Mouse (Mus musculus) frontal cortex, postnatal 14 days (tissue): ENCODE data around the gene Chchd3.

Experiments
- DNase-seq, 2 experiments: peaks; one replicate each; pipeline ENCODE4 v3.0.0; 2022; ENCODE audit warnings: low spot score in 2 of 2

Chchd3 gene

GRCm38 (mm10) chr6:33002988-33003387 lies 57.1 kb downstream of the Chchd3 start:
- DNase-seq: no peak

GRCm38 (mm10) chr6:33001271-33001670 lies 58.8 kb downstream of the Chchd3 start:
- DNase-seq: no peak

GRCm38 (mm10) chr6:32996597-32996996 lies 63.5 kb downstream of the Chchd3 start:
- DNase-seq: no peak

- no peak for DNase-seq
Observed at GRCm38 (mm10) chr6:32993847-32994246, 66.2 kb downstream of the Chchd3 start.

GRCm38 (mm10) chr6:32990061-32990633 lies 69.9 kb downstream of the Chchd3 start:
- no peak for DNase-seq

- no peak for DNase-seq
Observed at GRCm38 (mm10) chr6:32988561-32988960, 71.5 kb downstream of the Chchd3 start.

- no peak for DNase-seq
Observed at GRCm38 (mm10) chr6:32983876-32984275, 76.2 kb downstream of the Chchd3 start.

GRCm38 (mm10) chr6:32981253-32981652 lies 78.8 kb downstream of the Chchd3 start:
- no peak for DNase-seq

GRCm38 (mm10) chr6:32978811-32979210 lies 81.2 kb downstream of the Chchd3 start:
- DNase-seq: no peak

GRCm38 (mm10) chr6:32971926-32972325 lies 88.1 kb downstream of the Chchd3 start:
- DNase-seq: no peak

- DNase-seq: no peak
Observed at GRCm38 (mm10) chr6:32968971-32969370, 91.1 kb downstream of the Chchd3 start.

GRCm38 (mm10) chr6:32962048-32962447 lies 98.0 kb downstream of the Chchd3 start:
- DNase-seq: no peak

GRCm38 (mm10) chr6:32961477-32961876 lies 98.6 kb downstream of the Chchd3 start:
- no peak for DNase-seq

- DNase-seq: no peak
Observed at GRCm38 (mm10) chr6:32959816-32960550, 100.1 kb downstream of the Chchd3 start.

- DNase-seq: no peak
Observed at GRCm38 (mm10) chr6:32955481-32955880, 104.6 kb downstream of the Chchd3 start.

GRCm38 (mm10) chr6:32950973-32951372 lies 109.1 kb downstream of the Chchd3 start:
- DNase-seq: no peak

GRCm38 (mm10) chr6:32949702-32950101 lies 110.4 kb downstream of the Chchd3 start:
- no peak for DNase-seq

- DNase-seq: no peak
Observed at GRCm38 (mm10) chr6:32947225-32947624, 112.8 kb downstream of the Chchd3 start.

- DNase-seq: no peak
Observed at GRCm38 (mm10) chr6:32944956-32945355, 115.1 kb downstream of the Chchd3 start.

- no peak for DNase-seq
Observed at GRCm38 (mm10) chr6:32943651-32944050, 116.4 kb downstream of the Chchd3 start.

- DNase-seq: no peak
Observed at GRCm38 (mm10) chr6:32940299-32940698, 119.8 kb downstream of the Chchd3 start.

- DNase-seq: no peak
Observed at GRCm38 (mm10) chr6:32937643-32938042, 122.4 kb downstream of the Chchd3 start.

GRCm38 (mm10) chr6:32936794-32937193 lies 123.3 kb downstream of the Chchd3 start:
- no peak for DNase-seq

GRCm38 (mm10) chr6:32936365-32936764 lies 123.7 kb downstream of the Chchd3 start:
- no peak for DNase-seq
